ENCODE assay signal across 30 mouse cellular contexts in genomic region chr3:35560425-35560824, GRCm38 (mm10).
DNase-seq lines count a peak whose midpoint lies in the region; ATAC-seq and TF ChIP-seq lines count a peak whose summit lies in the region.
"Had no signal": no experiment of that assay in that cellular context is flagged by ENCODE, and none has a peak within 500 bp of the region (broad histone marks: within the 10 kb centered on the region; RNA-seq: fewer than 3 reads in every experiment).

No protein-coding gene starts in this region.

- H3K27ac ChIP-seq in midbrain, postnatal 0 days (ENCODE audit: low read depth, low read length): no peak overlapping the region
- no peak overlapping the region for H3K27ac ChIP-seq in midbrain, embryonic 11.5 days (ENCODE audit: low read depth, low read length)
- H3K27ac ChIP-seq: embryonic facial prominence, embryonic 12.5 days; embryonic facial prominence, embryonic 15.5 days; forebrain, embryonic 15.5 days; gastrocnemius, adult 2 months; heart, embryonic 15.5 days; hindbrain, embryonic 10.5 days; hindbrain, embryonic 13.5 days; intestine, embryonic 15.5 days had no signal

- no peaks in the 10 kb centered on the region for H3K9me3 ChIP-seq in midbrain, postnatal 0 days (ENCODE audit: low read length)
- H3K9me3 ChIP-seq in midbrain, embryonic 11.5 days (ENCODE audit: control insufficient read depth, low read length): no peaks in the 10 kb centered on the region
- H3K9me3 ChIP-seq: embryonic facial prominence, embryonic 12.5 days; embryonic facial prominence, embryonic 15.5 days; forebrain, embryonic 15.5 days; G1E; heart, embryonic 12.5 days; heart, embryonic 15.5 days; hindbrain, embryonic 10.5 days; hindbrain, embryonic 13.5 days; intestine, embryonic 15.5 days had no signal

- no peak overlapping the region for H3K9ac ChIP-seq in midbrain, postnatal 0 days (replicated peaks; ENCODE audit: low read length, poor library complexity, severe bottlenecking)
- H3K9ac ChIP-seq in midbrain, embryonic 11.5 days (ENCODE audit: low read length): no peak overlapping the region
- H3K9ac ChIP-seq: embryonic facial prominence, embryonic 12.5 days; embryonic facial prominence, embryonic 15.5 days; forebrain, embryonic 15.5 days; heart, embryonic 12.5 days; heart, embryonic 15.5 days; hindbrain, embryonic 13.5 days; intestine, embryonic 15.5 days had no signal

- H3K4me3 ChIP-seq in midbrain, postnatal 0 days (ENCODE audit: low read depth, low read length): no peak overlapping the region
- no peak overlapping the region for H3K4me3 ChIP-seq in midbrain, embryonic 11.5 days (ENCODE audit: low read depth, low read length)
- H3K4me3 ChIP-seq: embryonic facial prominence, embryonic 12.5 days; embryonic facial prominence, embryonic 15.5 days; forebrain, embryonic 15.5 days; gastrocnemius, adult 2 months; heart, embryonic 12.5 days; heart, embryonic 15.5 days; hindbrain, embryonic 10.5 days; hindbrain, embryonic 13.5 days; intestine, embryonic 15.5 days had no signal

- 81% methylated on average over 10 of the region's 10 CpGs for WGBS in midbrain, postnatal 0 days
- WGBS in midbrain, embryonic 11.5 days: 89% methylated on average over 10 of the region's 10 CpGs

- no peaks in the 10 kb centered on the region for H3K4me1 ChIP-seq in midbrain, postnatal 0 days (ENCODE audit: insufficient read depth, low read length)
- peaks cover 2% of the 10 kb centered on the region; the same call in 1 of the 2 replicates for H3K4me1 ChIP-seq in midbrain, embryonic 11.5 days (ENCODE audit: control insufficient read depth, insufficient read depth, low read length)
- H3K4me1 ChIP-seq: embryonic facial prominence, embryonic 12.5 days; embryonic facial prominence, embryonic 15.5 days; heart, embryonic 12.5 days; heart, embryonic 15.5 days; hindbrain, embryonic 13.5 days; intestine, embryonic 15.5 days had no signal

- no peak for TF ChIP-seq CTCF in midbrain, postnatal 0 days (IDR thresholded peaks at IDR 0.05)

- peak; percentile 64 for ATAC-seq in frontal cortex, adult (ENCODE audit: low TSS enrichment)
- ATAC-seq in midbrain, postnatal 0 days (ENCODE audit: low FRiP score): no peak
- ATAC-seq in midbrain, embryonic 11.5 days (ENCODE audit: low FRiP score): no peak
- ATAC-seq: forebrain, embryonic 15.5 days; hindbrain, embryonic 16.5 days; intestine, embryonic 15.5 days; Patski had no signal

- H3K4me2 ChIP-seq in midbrain, postnatal 0 days (ENCODE audit: low read depth, low read length, poor library complexity, severe bottlenecking): no peak overlapping the region
- H3K4me2 ChIP-seq in midbrain, embryonic 11.5 days: no peak overlapping the region
- H3K4me2 ChIP-seq: embryonic facial prominence, embryonic 12.5 days; embryonic facial prominence, embryonic 15.5 days; forebrain, embryonic 15.5 days; heart, embryonic 12.5 days; heart, embryonic 15.5 days; hindbrain, embryonic 13.5 days; intestine, embryonic 15.5 days had no signal

- no peaks in the 10 kb centered on the region for H3K36me3 ChIP-seq in midbrain, postnatal 0 days (ENCODE audit: insufficient read depth, low read length)
- H3K36me3 ChIP-seq in midbrain, embryonic 11.5 days (ENCODE audit: control insufficient read depth, insufficient read depth, low read length): no peaks in the 10 kb centered on the region
- H3K36me3 ChIP-seq: embryonic facial prominence, embryonic 12.5 days; embryonic facial prominence, embryonic 15.5 days; forebrain, embryonic 15.5 days; G1E; heart, embryonic 12.5 days; heart, embryonic 15.5 days; hindbrain, embryonic 10.5 days; hindbrain, embryonic 13.5 days; intestine, embryonic 15.5 days had no signal

- no peak for DNase-seq in frontal cortex, postnatal 14 days (ENCODE audit: low spot score in 2 of 2)
- peak; percentile 15 for DNase-seq in midbrain, postnatal 0 days (ENCODE audit: low spot score)
- DNase-seq in midbrain, embryonic 11.5 days (ENCODE audit: low spot score, missing footprints): no peak
- DNase-seq in right cerebral cortex, postnatal 10 days (ENCODE audit: low spot score in 2 of 2): peak; percentile 26 to 53
- DNase-seq in right cerebral cortex, postnatal 14 days: no peak
- DNase-seq: adrenal gland, postnatal 10 days; adrenal gland, postnatal 36 days; B cell, adult 2 months; cerebellum, adult 11 months; cerebellum, adult 2 months; cerebellum, adult 9-11 months; cerebellum, postnatal 25 days; gastrocnemius, adult 2 months; gastrocnemius, postnatal 14 days; heart, adult 18-20 months; heart, postnatal 10 days; heart, postnatal 36 days had no signal

- H3K27me3 ChIP-seq in midbrain, postnatal 0 days (ENCODE audit: insufficient read depth, low read length): no peaks in the 10 kb centered on the region
- no peaks in the 10 kb centered on the region for H3K27me3 ChIP-seq in midbrain, embryonic 11.5 days (ENCODE audit: control insufficient read depth, insufficient read depth, low read length)
- H3K27me3 ChIP-seq: CH12.LX; embryonic facial prominence, embryonic 12.5 days; embryonic facial prominence, embryonic 15.5 days; forebrain, embryonic 15.5 days; heart, embryonic 12.5 days; heart, embryonic 15.5 days; hindbrain, embryonic 13.5 days; intestine, embryonic 15.5 days had no signal

Comparison
In these comparisons a context has a peak if more than half of its experiments do, and no peak if none do; other contexts are left out.
1. DNase-seq: peak in midbrain, postnatal 0 days (single experiment) and right cerebral cortex, postnatal 10 days (2 of 2); none in frontal cortex, postnatal 14 days (0 of 2), midbrain, embryonic 11.5 days (single experiment) and right cerebral cortex, postnatal 14 days (single experiment).